Mouse (Mus musculus): ENCODE results near the gene Enpp5. TPM values are rescaled to one million over a fixed set of nuclear protein-coding genes. Genes with fewer than 3 reads are reported as not detected.

Enpp5 gene
- polyA plus RNA-seq, 1 experiment from 2014 or later = 114 TPM

DNA sequence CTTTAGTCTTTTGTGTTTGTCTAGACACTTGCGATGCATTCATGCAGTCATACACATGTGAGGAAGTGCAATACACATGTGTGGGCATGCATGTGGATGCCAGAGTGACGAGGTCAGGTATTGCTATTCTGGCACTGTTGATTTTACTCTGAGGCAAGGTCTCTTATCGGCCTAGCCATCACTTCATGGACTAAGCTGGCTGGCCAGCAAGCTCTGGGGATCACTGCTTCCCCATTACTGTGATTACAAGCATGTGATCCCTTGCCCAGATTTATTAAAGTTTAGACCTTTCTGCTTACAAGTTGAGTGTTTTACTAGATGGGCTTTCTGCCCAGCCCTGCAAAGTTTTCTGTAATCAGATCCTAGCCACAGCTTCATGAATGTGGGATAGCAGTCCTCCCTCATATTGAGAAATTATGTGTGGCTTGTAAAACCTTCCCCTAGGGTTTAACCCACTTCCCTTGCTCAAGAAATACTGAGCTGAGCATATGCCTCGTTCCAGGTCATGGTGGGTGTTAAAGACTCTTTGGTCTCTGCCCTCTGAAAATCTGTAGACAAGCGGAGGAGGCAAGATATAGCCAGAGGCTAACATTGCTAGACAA lies 17.2 kb upstream of the Enpp5 start:
- WGBS = 82% methylated on average over 5 of the region's 5 CpGs
- Histone ChIP-seq H3K27me3 (replicated peaks) (no peaks in the 10 kb centered on the region), H3K9ac (replicated peaks) (no peak overlapping the region), H3K4me1 (no peaks in the 10 kb centered on the region), H3K4me2 (no peak overlapping the region), H3K27ac (replicated peaks) (no peak overlapping the region), H3K4me3 (replicated peaks) (no peak overlapping the region), H3K9me3 (replicated peaks) (no peaks in the 10 kb centered on the region), H3K36me3 (no peaks in the 10 kb centered on the region)
- ATAC-seq (ENCODE audit: low FRiP score) = no peak

DNA sequence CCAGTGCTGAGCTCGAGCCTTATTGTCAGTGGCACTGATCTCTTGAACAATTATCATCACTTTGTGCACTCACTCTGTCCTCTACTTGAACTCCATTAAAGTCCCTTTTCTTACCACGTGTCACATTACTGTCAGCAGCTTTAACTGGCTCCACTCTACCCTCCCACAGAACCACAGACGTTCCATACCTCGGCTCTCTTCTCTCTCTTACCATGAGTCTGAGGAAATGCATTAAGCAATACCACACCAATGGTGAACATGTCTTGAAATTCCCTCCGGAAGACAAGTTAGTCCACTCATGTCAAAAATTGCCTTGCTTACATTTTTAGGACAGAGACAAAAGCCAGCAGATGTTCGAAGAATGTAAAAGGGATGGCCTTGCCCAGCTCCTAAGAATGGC lies 9.7 kb upstream of the Enpp5 start:
- Histone ChIP-seq H3K9ac (replicated peaks) (no peak overlapping the region), H3K4me3 (replicated peaks) (no peak overlapping the region), H3K4me1 (no peaks in the 10 kb centered on the region), H3K27ac (replicated peaks) (no peak overlapping the region), H3K27me3 (replicated peaks) (no peaks in the 10 kb centered on the region), H3K4me2 (no peak overlapping the region), H3K9me3 (replicated peaks) (no peaks in the 10 kb centered on the region), H3K36me3 (no peaks in the 10 kb centered on the region)
- ATAC-seq (ENCODE audit: low FRiP score) = no peak
- WGBS = 79% methylated on average over 6 of the region's 6 CpGs

DNA sequence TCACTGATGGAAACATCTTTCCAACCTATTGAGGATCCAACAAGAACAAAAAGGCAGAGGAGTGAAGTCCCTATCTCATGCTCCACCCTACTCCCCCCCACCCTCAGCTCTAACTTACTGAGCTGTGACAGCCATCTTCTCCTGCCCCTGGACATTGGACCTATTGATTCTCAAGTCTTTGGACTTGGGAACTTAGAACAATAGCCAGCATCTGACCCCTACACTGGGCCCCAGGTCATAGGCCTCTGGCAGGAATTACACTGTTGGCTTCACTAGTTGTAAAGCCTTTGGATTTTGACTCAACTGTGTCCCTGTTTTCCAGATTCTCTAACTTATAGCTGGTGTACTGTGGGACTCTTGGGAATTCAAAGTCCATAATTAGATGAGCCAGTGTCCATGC lies 6.9 kb upstream of the Enpp5 start:
- Histone ChIP-seq H3K27me3 (replicated peaks) (no peaks in the 10 kb centered on the region), H3K9me3 (replicated peaks) (no peaks in the 10 kb centered on the region), H3K9ac (replicated peaks) (no peak overlapping the region), H3K4me1 (0 out of 2 replicates have a peak, but pooled peaks cover 3% of the 10 kb centered on the region), H3K27ac (replicated peaks) (no peak overlapping the region), H3K4me3 (replicated peaks) (no peak overlapping the region), H3K36me3 (no peaks in the 10 kb centered on the region), H3K4me2 (no peak overlapping the region)
- ATAC-seq (ENCODE audit: low FRiP score) = no peak

DNA sequence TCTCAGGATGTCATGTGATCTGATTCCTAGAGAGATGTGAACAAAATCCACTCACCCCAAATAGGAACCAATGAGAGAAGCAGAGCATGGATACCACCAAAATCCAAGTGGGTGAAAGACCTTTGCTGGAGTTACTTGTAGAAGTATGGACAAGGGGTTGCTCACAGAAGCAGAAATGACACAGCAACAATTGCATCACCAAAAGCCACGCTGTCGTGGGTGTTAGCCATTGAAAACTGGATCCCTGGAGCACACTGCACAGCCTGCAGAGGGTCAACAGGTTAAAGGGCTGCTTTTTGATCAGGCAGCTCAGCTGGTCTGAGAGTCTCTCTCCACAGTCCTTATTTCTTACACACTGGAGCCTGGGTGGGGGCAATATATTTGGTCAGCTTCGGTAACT lies 3.0 kb upstream of the Enpp5 start:
- 66% methylated on average over 3 of the region's 3 CpGs for WGBS
- Histone ChIP-seq H3K4me2 (no peak overlapping the region), H3K4me1 (peaks cover 17% of the 10 kb centered on the region), H3K27me3 (replicated peaks) (no peaks in the 10 kb centered on the region), H3K27ac (replicated peaks) (no peak overlapping the region), H3K9me3 (replicated peaks) (no peaks in the 10 kb centered on the region), H3K36me3 (peaks cover 2% of the 10 kb centered on the region; the same call in 1 of the 2 replicates), H3K9ac (replicated peaks) (no peak overlapping the region), H3K4me3 (replicated peaks) (no peak overlapping the region)
- no peak for ATAC-seq (ENCODE audit: low FRiP score)

DNA sequence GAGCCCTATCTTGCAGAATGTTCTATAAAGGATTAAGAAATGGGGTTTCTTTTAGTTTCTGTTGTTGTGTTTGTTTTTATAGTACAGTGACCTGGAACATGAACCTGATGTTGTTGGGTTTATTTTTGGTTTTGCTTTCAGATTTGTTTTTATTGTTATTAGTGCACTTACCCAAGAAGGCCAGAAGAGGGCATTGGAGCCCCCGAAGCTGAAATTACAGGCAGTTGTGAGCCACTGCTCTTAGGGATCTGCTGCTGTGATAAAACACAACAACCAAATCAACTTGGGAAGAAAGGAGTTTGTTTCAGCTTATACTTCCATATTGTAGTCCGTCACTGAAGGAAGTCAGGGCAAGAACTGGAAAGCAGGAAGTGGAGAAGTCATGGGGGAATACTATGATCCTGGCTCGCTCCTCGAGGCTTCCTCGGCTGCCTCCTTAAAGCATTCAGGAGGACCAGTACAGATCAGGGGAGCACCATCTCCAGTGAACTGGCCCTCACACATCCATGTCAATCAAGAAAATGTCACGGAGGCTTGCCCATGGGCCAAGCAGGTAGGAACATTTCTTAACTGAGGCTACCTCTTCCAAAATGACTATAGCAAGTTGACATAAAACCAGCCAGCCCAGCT lies 2.4 kb upstream of the Enpp5 start:
- Histone ChIP-seq H3K4me1 (peaks cover 18% of the 10 kb centered on the region), H3K27ac (replicated peaks) (no peak overlapping the region), H3K4me3 (replicated peaks) (no peak overlapping the region), H3K36me3 (peaks cover 7% of the 10 kb centered on the region), H3K9me3 (replicated peaks) (no peaks in the 10 kb centered on the region), H3K27me3 (replicated peaks) (no peaks in the 10 kb centered on the region), H3K4me2 (no peak overlapping the region), H3K9ac (replicated peaks) (no peak overlapping the region)
- ATAC-seq (ENCODE audit: low FRiP score) = no peak
- WGBS = 51% methylated on average over 6 of the region's 6 CpGs

DNA sequence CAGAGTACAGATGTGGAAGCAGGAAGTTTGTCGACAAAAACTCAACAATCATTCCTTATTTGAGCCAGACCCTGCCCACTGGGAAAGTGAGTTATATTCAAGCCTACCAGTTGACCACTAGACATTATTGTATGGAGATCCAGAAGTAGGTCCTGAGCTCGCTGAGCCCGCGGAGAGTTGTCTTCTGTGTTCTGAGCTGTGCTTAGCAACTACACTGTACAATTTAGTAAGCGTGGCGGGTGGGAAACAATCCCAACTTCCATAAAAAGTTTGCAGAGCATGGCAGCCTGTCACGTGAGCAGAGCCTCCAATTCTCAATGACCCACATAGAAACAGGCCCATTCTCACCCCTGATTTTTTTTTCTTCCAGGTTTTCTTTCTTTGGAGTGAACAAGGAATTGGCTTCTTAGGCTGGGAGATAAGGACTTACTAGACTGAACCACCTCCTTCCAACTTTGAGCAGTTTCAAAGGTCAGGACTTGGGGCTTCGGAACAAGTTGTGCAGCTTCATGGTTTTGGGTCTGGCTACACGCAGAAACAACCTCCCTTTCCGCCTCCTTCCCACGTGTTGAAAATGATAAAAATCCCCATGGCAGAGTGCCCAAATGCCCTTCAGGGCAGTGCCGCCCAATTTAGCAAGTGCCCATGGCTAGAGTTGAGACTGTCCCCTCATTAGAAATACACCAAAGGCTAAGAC lies 1.3 kb upstream of the Enpp5 start:
- ATAC-seq (ENCODE audit: low FRiP score) = no peak
- Histone ChIP-seq H3K36me3 (peaks cover 18% of the 10 kb centered on the region), H3K4me2 (no peak overlapping the region), H3K9ac (replicated peaks) (no peak overlapping the region), H3K27ac (replicated peaks) (no peak overlapping the region), H3K4me3 (replicated peaks) (no peak overlapping the region), H3K27me3 (replicated peaks) (no peaks in the 10 kb centered on the region), H3K4me1 (peaks cover 26% of the 10 kb centered on the region), H3K9me3 (replicated peaks) (no peaks in the 10 kb centered on the region)
- 87% methylated on average over 12 of the region's 12 CpGs for WGBS

DNA sequence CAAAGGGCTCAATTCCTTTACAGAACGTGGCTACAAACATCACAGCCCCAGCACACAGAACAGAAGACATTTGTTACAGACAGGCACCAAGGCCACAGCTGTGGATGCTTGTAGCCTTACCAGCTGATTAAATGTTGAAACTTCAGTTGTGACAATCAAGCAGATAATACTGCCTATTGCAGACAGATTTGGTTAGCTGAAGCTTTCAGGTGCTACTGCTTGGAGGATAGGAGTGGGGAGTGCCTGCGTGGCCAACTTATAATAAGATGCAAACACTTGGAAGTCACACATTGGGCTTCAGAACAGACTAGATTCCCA lies 811 bp upstream of the Enpp5 start:
- Histone ChIP-seq H3K9ac (replicated peaks) (no peak overlapping the region), H3K27me3 (replicated peaks) (no peaks in the 10 kb centered on the region), H3K4me3 (replicated peaks) (no peak overlapping the region), H3K9me3 (replicated peaks) (no peaks in the 10 kb centered on the region), H3K4me2 (no peak overlapping the region), H3K4me1 (peaks cover 30% of the 10 kb centered on the region), H3K36me3 (peaks cover 21% of the 10 kb centered on the region), H3K27ac (replicated peaks) (no peak overlapping the region)
- 70% methylated on average over 2 of the region's 2 CpGs for WGBS
- no peak for ATAC-seq (ENCODE audit: low FRiP score)

DNA sequence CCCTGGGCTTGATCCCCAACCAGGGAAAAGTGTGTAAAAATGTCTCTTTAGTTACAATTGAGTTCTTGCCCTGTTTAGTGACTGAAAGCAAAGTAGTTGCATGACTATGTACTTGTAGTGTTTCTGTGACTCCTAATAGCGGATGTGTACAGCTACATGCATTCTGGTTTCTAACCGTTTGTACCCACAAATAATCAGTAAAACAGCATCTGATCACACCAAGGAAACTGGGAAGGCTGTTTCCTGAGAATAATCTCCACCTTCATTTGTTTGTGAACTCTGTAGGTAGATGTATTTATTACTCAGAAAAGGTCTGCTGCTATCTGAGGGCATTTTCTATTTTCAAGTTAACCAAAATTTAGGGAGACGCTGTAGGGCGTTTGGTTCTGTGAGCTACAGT lies 4.5 kb downstream of the Enpp5 start:
- peaks cover 24% of the 10 kb centered on the region for H3K4me1 ChIP-seq
- no peak overlapping the region for H3K4me2 ChIP-seq
- H3K36me3 ChIP-seq = peaks cover 55% of the 10 kb centered on the region
- 95% methylated on average over 4 of the region's 4 CpGs for WGBS
- no peak for ATAC-seq (ENCODE audit: low FRiP score)
- H3K9me3 ChIP-seq (replicated peaks) = no peaks in the 10 kb centered on the region
- H3K27me3 ChIP-seq (replicated peaks) = no peaks in the 10 kb centered on the region
- H3K9ac ChIP-seq (replicated peaks) = no peak overlapping the region
- no peak overlapping the region for H3K27ac ChIP-seq (replicated peaks)
- H3K4me3 ChIP-seq (replicated peaks) = no peak overlapping the region

DNA sequence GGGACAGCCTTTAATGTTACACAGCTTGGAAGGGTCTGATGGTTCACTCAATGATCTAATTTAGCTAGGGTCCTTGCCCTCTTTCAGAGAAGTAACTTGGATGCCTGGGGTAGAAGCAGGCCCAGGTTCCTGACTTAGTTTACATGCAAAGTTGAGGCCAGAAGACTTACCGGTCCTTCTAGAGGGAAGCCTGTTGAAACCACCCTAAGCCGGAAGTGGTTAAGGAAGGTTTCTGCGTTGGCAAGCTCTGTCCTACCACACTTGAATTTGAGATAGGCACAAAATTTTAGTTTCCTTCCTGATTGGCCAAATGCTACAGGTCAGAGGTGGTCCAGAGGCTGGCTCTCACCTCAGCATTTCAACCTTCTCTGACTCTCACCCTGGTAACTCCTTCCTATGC lies 9.6 kb downstream of the Enpp5 start:
- Histone ChIP-seq H3K9me3 (replicated peaks) (no peaks in the 10 kb centered on the region), H3K36me3 (peaks cover 35% of the 10 kb centered on the region), H3K4me1 (no peaks in the 10 kb centered on the region), H3K4me2 (no peak overlapping the region), H3K27ac (replicated peaks) (no peak overlapping the region), H3K9ac (replicated peaks) (no peak overlapping the region), H3K27me3 (replicated peaks) (no peaks in the 10 kb centered on the region), H3K4me3 (replicated peaks) (no peak overlapping the region)
- WGBS = 94% methylated on average over 3 of the region's 3 CpGs
- ATAC-seq (ENCODE audit: low FRiP score) = no peak

DNA sequence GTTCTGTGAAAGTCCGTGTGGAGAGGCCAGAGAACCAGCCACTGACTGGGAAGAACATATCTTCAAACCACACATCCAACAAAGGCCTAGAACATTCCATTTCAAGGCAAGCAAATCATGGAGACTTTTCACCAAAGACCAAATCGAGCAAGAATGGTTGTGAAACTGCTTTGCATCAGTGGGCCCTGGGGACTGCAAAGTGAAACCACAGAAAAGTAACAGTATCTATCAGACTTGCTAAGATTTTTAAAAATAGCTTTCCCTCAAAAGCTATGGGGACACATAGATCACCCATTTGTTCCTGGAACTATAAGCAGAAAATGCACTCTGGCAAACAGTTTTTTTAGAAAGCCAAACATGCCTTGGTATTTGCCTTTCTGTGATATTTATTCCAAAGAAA lies 12.3 kb downstream of the Enpp5 start:
- Histone ChIP-seq H3K4me3 (replicated peaks) (no peak overlapping the region), H3K36me3 (peaks cover 12% of the 10 kb centered on the region), H3K4me2 (no peak overlapping the region), H3K27me3 (replicated peaks) (no peaks in the 10 kb centered on the region), H3K27ac (replicated peaks) (no peak overlapping the region), H3K9me3 (replicated peaks) (no peaks in the 10 kb centered on the region), H3K4me1 (no peaks in the 10 kb centered on the region), H3K9ac (replicated peaks) (no peak overlapping the region)
- WGBS = 82% methylated on average over 2 of the region's 2 CpGs
- no peak for ATAC-seq (ENCODE audit: low FRiP score)

DNA sequence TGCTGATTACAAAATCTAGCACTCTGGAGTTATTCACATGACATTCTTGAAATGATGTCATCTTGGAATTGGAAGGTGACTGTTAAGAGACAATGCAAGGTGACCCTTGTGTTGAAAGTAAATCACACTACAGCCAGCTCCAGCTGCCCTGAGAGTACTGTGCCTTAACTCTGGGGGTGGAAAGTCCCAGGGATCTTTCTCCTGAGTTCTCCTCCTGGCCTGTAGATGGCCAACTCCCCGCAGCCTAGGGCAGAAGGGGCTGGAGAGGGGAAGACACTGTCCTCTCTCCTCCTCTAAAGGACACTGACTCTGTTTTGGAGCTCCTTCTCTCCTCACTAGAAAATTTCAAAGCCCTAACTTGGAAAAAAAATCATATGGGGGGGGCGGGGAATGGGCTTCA lies 12.9 kb downstream of the Enpp5 start:
- WGBS = 57% methylated on average over 2 of the region's 2 CpGs
- Histone ChIP-seq H3K4me1 (no peaks in the 10 kb centered on the region), H3K27ac (replicated peaks) (no peak overlapping the region)

DNA sequence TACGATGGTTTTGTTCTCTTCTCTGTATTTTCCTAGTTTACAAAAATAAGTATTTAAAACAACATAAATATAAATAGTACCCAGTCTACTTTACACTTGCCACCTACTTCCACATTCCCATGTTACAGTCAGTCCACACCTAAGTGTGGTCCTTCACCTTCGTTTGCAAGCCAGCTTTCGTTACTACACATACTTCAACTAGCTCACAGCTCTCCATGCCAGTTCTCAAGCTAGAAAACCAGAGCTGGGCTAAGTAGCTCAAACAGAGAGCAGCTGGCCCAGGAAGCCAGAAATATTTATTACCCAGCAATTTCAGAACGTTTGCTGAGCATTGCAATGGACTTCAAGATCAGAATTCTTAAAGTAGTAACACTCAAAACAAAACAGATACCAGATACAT lies 21.9 kb downstream of the Enpp5 start:
- Histone ChIP-seq H3K36me3 (no peaks in the 10 kb centered on the region), H3K4me3 (replicated peaks) (no peak overlapping the region), H3K27ac (replicated peaks) (no peak overlapping the region), H3K27me3 (replicated peaks) (no peaks in the 10 kb centered on the region), H3K9ac (replicated peaks) (no peak overlapping the region), H3K9me3 (replicated peaks) (no peaks in the 10 kb centered on the region), H3K4me2 (no peak overlapping the region), H3K4me1 (peaks cover 12% of the 10 kb centered on the region)
- 73% methylated on average over 4 of the region's 4 CpGs for WGBS
- no peak for ATAC-seq (ENCODE audit: low FRiP score)

More for the DNA sequence above, 12.9 kb downstream of the Enpp5 start:
- no peaks in the 10 kb centered on the region for H3K9me3 ChIP-seq (replicated peaks)
- H3K9ac ChIP-seq (replicated peaks) = no peak overlapping the region
- no peak overlapping the region for H3K4me2 ChIP-seq
- peaks cover 7% of the 10 kb centered on the region for H3K36me3 ChIP-seq
- no peak for ATAC-seq (ENCODE audit: low FRiP score)
- H3K27me3 ChIP-seq (replicated peaks) = no peaks in the 10 kb centered on the region
- no peak overlapping the region for H3K4me3 ChIP-seq (replicated peaks)

Measured in neural tube, embryonic 15.5 days (tissue).